22 mouse cellular contexts compared by ENCODE assay signal in genomic region chr8:94284204-94284603, GRCm38 (mm10). TPM values are rescaled to one million over a fixed set of nuclear protein-coding genes. Genes with fewer than 3 reads are reported as not detected.
"Had no signal": no experiment of that assay in that cellular context is flagged by ENCODE, and none has a peak within 500 bp of the region (broad histone marks: within the 10 kb centered on the region; RNA-seq: fewer than 3 reads in every experiment).

No protein-coding gene starts in this region.

- H3K4me1 ChIP-seq: midbrain, embryonic 15.5 days; neural tube, embryonic 12.5 days had no signal

- H3K4me2 ChIP-seq: lung, embryonic 15.5 days; midbrain, embryonic 11.5 days; midbrain, embryonic 13.5 days; midbrain, embryonic 15.5 days; neural tube, embryonic 12.5 days had no signal

- ATAC-seq: lung, postnatal 0 days; midbrain, embryonic 13.5 days; midbrain, embryonic 15.5 days had no signal

- H3K9me3 ChIP-seq: lung, embryonic 15.5 days; megakaryocyte, embryonic 14.5 days; midbrain, embryonic 13.5 days; midbrain, embryonic 15.5 days; neural tube, embryonic 12.5 days had no signal

- H3K27me3 ChIP-seq: lung, embryonic 15.5 days; megakaryocyte, embryonic 14.5 days; midbrain, embryonic 13.5 days; midbrain, embryonic 15.5 days; neural tube, embryonic 12.5 days had no signal

- H3K27ac ChIP-seq: lung, embryonic 15.5 days; macrophage; midbrain, embryonic 13.5 days; midbrain, embryonic 15.5 days; neural tube, embryonic 12.5 days had no signal

- H3K36me3 ChIP-seq: lung, embryonic 15.5 days; midbrain, embryonic 15.5 days; neural tube, embryonic 12.5 days had no signal

- H3K4me3 ChIP-seq: lung, embryonic 15.5 days; megakaryocyte, embryonic 14.5 days; midbrain, embryonic 13.5 days; midbrain, embryonic 15.5 days; neural tube, embryonic 12.5 days had no signal

- DNase-seq: lung, adult 2 months; lung, postnatal 14 days; lung, postnatal 36 days; retina, postnatal 1 day; right cerebral cortex, adult 18-20 months; right cerebral cortex, postnatal 25 days; right cerebral cortex, postnatal 4 days; spleen, adult 18-20 months; thymus, adult 18-20 months; thymus, postnatal 14 days; thymus, postnatal 36 days had no signal

- H3K9ac ChIP-seq: lung, embryonic 15.5 days; midbrain, embryonic 13.5 days; midbrain, embryonic 15.5 days; neural tube, embryonic 12.5 days had no signal

RNA-seq across cellular contexts. Expression of gene Slc12a3, which starts 44.8 kb away (rescaled TPM):
- total RNA-seq: midbrain, postnatal 0 days; monocyte, adult 5-6 weeks had no signal
- polyA plus RNA-seq: macrophage; midbrain, embryonic 11.5 days; stomach, embryonic 14.5 days had no signal
